9 mouse cellular contexts compared by ENCODE assay signal in the genomic region with DNA sequence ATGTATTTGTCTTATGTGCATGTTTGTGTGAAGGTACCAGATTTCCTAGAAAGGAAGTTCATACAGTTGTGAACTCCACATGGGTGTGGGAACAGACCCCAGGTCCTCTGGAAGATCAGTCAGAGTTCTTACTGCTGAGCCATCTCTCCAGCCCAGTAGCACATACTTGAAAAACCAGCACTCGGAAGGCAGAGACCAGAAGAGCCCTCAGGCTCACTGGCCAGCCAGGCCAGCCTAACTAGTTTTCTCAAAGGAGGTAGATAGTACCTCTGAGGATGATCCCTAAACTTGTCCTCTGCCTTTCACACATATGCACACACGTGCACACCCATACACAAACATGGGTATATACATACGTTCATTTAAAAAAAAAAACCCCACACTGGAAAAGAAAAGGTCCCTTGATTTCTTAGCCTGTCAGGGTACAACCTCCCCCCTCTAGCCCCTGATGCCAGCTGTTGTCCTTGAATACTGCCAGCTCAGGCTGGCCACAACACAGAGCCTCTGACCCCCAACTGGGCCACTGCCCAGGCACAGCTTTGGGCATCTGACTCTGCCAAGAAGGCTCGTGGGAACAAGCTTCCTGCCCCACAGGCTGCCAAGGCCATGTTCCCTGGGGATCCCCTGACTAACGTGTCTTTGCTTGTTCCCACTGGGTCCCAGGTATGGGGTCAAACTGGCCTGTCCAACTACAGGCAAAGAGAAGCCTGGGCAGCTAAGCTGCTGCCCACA. TPM values are rescaled to one million over a fixed set of nuclear protein-coding genes. Genes with fewer than 3 reads are reported as not detected.
DNase-seq lines count a peak whose midpoint lies in the region; ATAC-seq and TF ChIP-seq lines count a peak whose summit lies in the region.
"Had no signal": no experiment of that assay in that cellular context is flagged by ENCODE, and none has a peak within 500 bp of the region (broad histone marks: within the 10 kb centered on the region; RNA-seq: fewer than 3 reads in every experiment).

No protein-coding gene starts in this region.

- H3K27ac ChIP-seq in hindbrain, postnatal 0 days = no peak overlapping the region
- H3K27ac ChIP-seq in hindbrain, embryonic 14.5 days = no peak overlapping the region
- no peak overlapping the region for H3K27ac ChIP-seq in forebrain, embryonic 13.5 days
- H3K27ac ChIP-seq: macrophage had no signal

- H3K9ac ChIP-seq in hindbrain, postnatal 0 days (replicated peaks; ENCODE audit: low read length) = no peak overlapping the region
- H3K9ac ChIP-seq in hindbrain, embryonic 14.5 days = no peak overlapping the region
- H3K9ac ChIP-seq in forebrain, embryonic 13.5 days = no peak overlapping the region

- H3K4me1 ChIP-seq in hindbrain, postnatal 0 days (ENCODE audit: insufficient read depth, low read length) = peaks cover 6% of the 10 kb centered on the region; the same call in 1 of the 2 replicates
- 0 out of 2 replicates have a peak, but pooled peaks cover 6% of the 10 kb centered on the region for H3K4me1 ChIP-seq in hindbrain, embryonic 14.5 days (replicated peaks; ENCODE audit: control insufficient read depth, insufficient read depth, low read length)
- peaks cover 16% of the 10 kb centered on the region for H3K4me1 ChIP-seq in forebrain, embryonic 13.5 days

- WGBS in hindbrain, postnatal 0 days = 46% methylated on average over 5 of the region's 5 CpGs
- 72% methylated on average over 5 of the region's 5 CpGs for WGBS in hindbrain, embryonic 14.5 days
- 82% methylated on average over 5 of the region's 5 CpGs for WGBS in forebrain, embryonic 13.5 days

- no peak overlapping the region for H3K4me2 ChIP-seq in hindbrain, postnatal 0 days (ENCODE audit: low read depth, low read length)
- H3K4me2 ChIP-seq in hindbrain, embryonic 14.5 days (replicated peaks) = no peak overlapping the region
- no peak overlapping the region for H3K4me2 ChIP-seq in forebrain, embryonic 13.5 days

- H3K27me3 ChIP-seq in hindbrain, postnatal 0 days (ENCODE audit: insufficient read depth, low read length) = no peaks in the 10 kb centered on the region
- H3K27me3 ChIP-seq in hindbrain, embryonic 14.5 days (ENCODE audit: control insufficient read depth, insufficient read depth, low read length) = no peaks in the 10 kb centered on the region
- H3K27me3 ChIP-seq in forebrain, embryonic 13.5 days = no peaks in the 10 kb centered on the region

- DNase-seq in hindbrain, postnatal 0 days (ENCODE audit: low spot score) = peak; percentile 85
- no peak for DNase-seq in hindbrain, embryonic 14.5 days (ENCODE audit: low spot score)
- DNase-seq in adrenal gland, adult 2 months = peak; percentile 92
- peak; percentile 75 for DNase-seq in gastrocnemius, postnatal 10 days
- peak; percentile 71 to 74 for DNase-seq in layer of hippocampus, postnatal 36 days
- DNase-seq in skeletal muscle tissue, adult 2 months (ENCODE audit: low read depth, low spot score) = peak; percentile 86

- TF ChIP-seq CTCF in hindbrain, postnatal 0 days (IDR thresholded peaks at IDR 0.05; ENCODE audit: low read depth) = no peak

- no peak overlapping the region for H3K4me3 ChIP-seq in hindbrain, postnatal 0 days (ENCODE audit: low read length)
- no peak overlapping the region for H3K4me3 ChIP-seq in hindbrain, embryonic 14.5 days (replicated peaks; ENCODE audit: low read length)
- no peak overlapping the region for H3K4me3 ChIP-seq in forebrain, embryonic 13.5 days

- peak; percentile 73; the same call in 1 of the 2 replicates for ATAC-seq in hindbrain, postnatal 0 days
- no peak for ATAC-seq in hindbrain, embryonic 14.5 days (ENCODE audit: low FRiP score)
- ATAC-seq in forebrain, embryonic 13.5 days = no peak
- ATAC-seq in megakaryocyte-erythroid progenitor cell, adult 5-6 weeks (replicated peaks; ENCODE audit: low FRiP score, low TSS enrichment, poor library complexity, severe bottlenecking) = no peak

- H3K36me3 ChIP-seq in hindbrain, postnatal 0 days (ENCODE audit: insufficient read depth, low read length) = no peaks in the 10 kb centered on the region
- H3K36me3 ChIP-seq in hindbrain, embryonic 14.5 days (replicated peaks; ENCODE audit: control insufficient read depth, insufficient read depth) = no peaks in the 10 kb centered on the region
- no peaks in the 10 kb centered on the region for H3K36me3 ChIP-seq in forebrain, embryonic 13.5 days (ENCODE audit: poor library complexity, severe bottlenecking)

- H3K9me3 ChIP-seq in hindbrain, postnatal 0 days (ENCODE audit: low read length) = no peaks in the 10 kb centered on the region
- H3K9me3 ChIP-seq in hindbrain, embryonic 14.5 days (ENCODE audit: control insufficient read depth, low read length) = no peaks in the 10 kb centered on the region
- H3K9me3 ChIP-seq in forebrain, embryonic 13.5 days (replicated peaks) = no peaks in the 10 kb centered on the region

RNA-seq across cellular contexts. Expression of a gene that starts 21.5 kb away (rescaled TPM):
- total RNA-seq in hindbrain, postnatal 0 days (2014; rRNA removed) = 7.5 and 8.8 TPM in 2 replicates
- polyA plus RNA-seq in hindbrain, postnatal 0 days (2015; fragmentation: Nextera tagmentation; extraction: Ambion mirVana) = 2.7 and 3.3 TPM in 2 replicates
- 4.6 and 5.6 TPM in 2 replicates for polyA plus RNA-seq in hindbrain, embryonic 14.5 days (2014; fragmentation: Nextera tagmentation; extraction: Ambion mirVana)
- 10 to 100 TPM in 1 of 2 experiments, 1 to 10 TPM in 1; 6.7 to 12.0 TPM for total RNA-seq in adrenal gland, adult 2 months (2021)
- 5.9 TPM in 2 replicates for polyA plus RNA-seq in adrenal gland, adult 2 months (2012; rRNA removed)
- 10 to 100 TPM; 25.2 to 32.6 TPM for total RNA-seq in gastrocnemius, postnatal 10 days (2021)
- total RNA-seq in layer of hippocampus, postnatal 36 days (2021) = 1 to 10 TPM in 1 of 2 experiments, under 1 TPM in 1; 0.92 to 1.8 TPM
- 0.91 and 1.1 TPM in 2 replicates for polyA plus RNA-seq in forebrain, embryonic 13.5 days (2015; fragmentation: Nextera tagmentation; extraction: Ambion mirVana)
- 0.42 TPM in 1 of 2 replicates, not detected in the other for total RNA-seq in megakaryocyte-erythroid progenitor cell, adult 5-6 weeks (2014; fragmentation: Nextera tagmentation)
- not detected in 2 replicates for total RNA-seq in megakaryocyte-erythroid progenitor cell, adult 5-6 weeks (2017)
- polyA plus RNA-seq: macrophage had no signal

RNA-seq across cellular contexts. Expression of a gene that starts 25.8 kb away (rescaled TPM):
- total RNA-seq in hindbrain, postnatal 0 days (2014; rRNA removed) = 9.0 and 11.1 TPM in 2 replicates
- polyA plus RNA-seq in hindbrain, postnatal 0 days (2015; fragmentation: Nextera tagmentation; extraction: Ambion mirVana) = 1.6 and 1.8 TPM in 2 replicates
- 3.8 and 4.0 TPM in 2 replicates for polyA plus RNA-seq in hindbrain, embryonic 14.5 days (2014; fragmentation: Nextera tagmentation; extraction: Ambion mirVana)
- 1 to 10 TPM; 5.1 to 6.4 TPM for total RNA-seq in adrenal gland, adult 2 months (2021)
- 2.7 TPM in 2 replicates for polyA plus RNA-seq in adrenal gland, adult 2 months (2012; rRNA removed)
- 1 to 10 TPM; 1.6 to 2.6 TPM for total RNA-seq in gastrocnemius, postnatal 10 days (2021)
- 1 to 10 TPM; 5.3 to 8.0 TPM for total RNA-seq in layer of hippocampus, postnatal 36 days (2021)
- polyA plus RNA-seq in forebrain, embryonic 13.5 days (2015; fragmentation: Nextera tagmentation; extraction: Ambion mirVana) = 1.0 and 1.5 TPM in 2 replicates
- 0.32 and 6.0 TPM in 2 replicates for total RNA-seq in megakaryocyte-erythroid progenitor cell, adult 5-6 weeks (2014; fragmentation: Nextera tagmentation)
- total RNA-seq in megakaryocyte-erythroid progenitor cell, adult 5-6 weeks (2017) = 6.8 and 35.8 TPM in 2 replicates

RNA-seq across cellular contexts. Expression of a gene that starts 44.0 kb away (rescaled TPM):
- total RNA-seq in hindbrain, postnatal 0 days (2014; rRNA removed) = 0.93 and 1.2 TPM in 2 replicates
- 0.66 and 0.73 TPM in 2 replicates for polyA plus RNA-seq in hindbrain, postnatal 0 days (2015; fragmentation: Nextera tagmentation; extraction: Ambion mirVana)
- polyA plus RNA-seq in hindbrain, embryonic 14.5 days (2014; fragmentation: Nextera tagmentation; extraction: Ambion mirVana) = 1.1 and 1.2 TPM in 2 replicates
- total RNA-seq in adrenal gland, adult 2 months (2021) = under 1 TPM; 0.43 to 0.52 TPM
- 0.43 and 1.2 TPM in 2 replicates for polyA plus RNA-seq in adrenal gland, adult 2 months (2012; rRNA removed)
- under 1 TPM; 0.09 to 0.18 TPM for total RNA-seq in gastrocnemius, postnatal 10 days (2021)
- under 1 TPM; 0.51 to 0.65 TPM for total RNA-seq in layer of hippocampus, postnatal 36 days (2021)
- polyA plus RNA-seq in forebrain, embryonic 13.5 days (2015; fragmentation: Nextera tagmentation; extraction: Ambion mirVana) = 1.6 and 2.1 TPM in 2 replicates
- total RNA-seq in megakaryocyte-erythroid progenitor cell, adult 5-6 weeks (2014; fragmentation: Nextera tagmentation) = 0.89 and 1.4 TPM in 2 replicates
- 0.27 TPM in 1 of 2 replicates, not detected in the other for total RNA-seq in megakaryocyte-erythroid progenitor cell, adult 5-6 weeks (2017)

RNA-seq across cellular contexts. Expression of a gene that starts 51.8 kb away (rescaled TPM):
- total RNA-seq in hindbrain, postnatal 0 days (2014; rRNA removed) = 45.5 and 63.8 TPM in 2 replicates
- 176 and 181 TPM in 2 replicates for polyA plus RNA-seq in hindbrain, postnatal 0 days (2015; fragmentation: Nextera tagmentation; extraction: Ambion mirVana)
- 146 and 155 TPM in 2 replicates for polyA plus RNA-seq in hindbrain, embryonic 14.5 days (2014; fragmentation: Nextera tagmentation; extraction: Ambion mirVana)
- 10 to 100 TPM; 66.7 to 78.4 TPM for total RNA-seq in adrenal gland, adult 2 months (2021)
- 56.4 and 66.7 TPM in 2 replicates for polyA plus RNA-seq in adrenal gland, adult 2 months (2012; rRNA removed)
- 10 to 100 TPM; 53.5 to 55.3 TPM for total RNA-seq in gastrocnemius, postnatal 10 days (2021)
- total RNA-seq in layer of hippocampus, postnatal 36 days (2021) = 100 to 1,000 TPM in 1 of 2 experiments, 10 to 100 TPM in 1; 92.9 to 106 TPM
- 138 and 148 TPM in 2 replicates for polyA plus RNA-seq in forebrain, embryonic 13.5 days (2015; fragmentation: Nextera tagmentation; extraction: Ambion mirVana)
- 56.6 and 77.5 TPM in 2 replicates for total RNA-seq in megakaryocyte-erythroid progenitor cell, adult 5-6 weeks (2014; fragmentation: Nextera tagmentation)
- 39.5 and 52.9 TPM in 2 replicates for total RNA-seq in megakaryocyte-erythroid progenitor cell, adult 5-6 weeks (2017)

RNA-seq across cellular contexts. Expression of a gene that starts 52.1 kb away (rescaled TPM):
- 41.1 and 46.1 TPM in 2 replicates for total RNA-seq in hindbrain, postnatal 0 days (2014; rRNA removed)
- polyA plus RNA-seq in hindbrain, postnatal 0 days (2015; fragmentation: Nextera tagmentation; extraction: Ambion mirVana) = 600 and 645 TPM in 2 replicates
- 580 and 697 TPM in 2 replicates for polyA plus RNA-seq in hindbrain, embryonic 14.5 days (2014; fragmentation: Nextera tagmentation; extraction: Ambion mirVana)
- total RNA-seq in adrenal gland, adult 2 months (2021) = 100 to 1,000 TPM; 510 to 597 TPM
- polyA plus RNA-seq in adrenal gland, adult 2 months (2012; rRNA removed) = 58.5 and 60.0 TPM in 2 replicates
- total RNA-seq in gastrocnemius, postnatal 10 days (2021) = 100 to 1,000 TPM; 428 to 441 TPM
- 100 to 1,000 TPM; 261 to 262 TPM for total RNA-seq in layer of hippocampus, postnatal 36 days (2021)
- 803 and 1,001 TPM in 2 replicates for polyA plus RNA-seq in forebrain, embryonic 13.5 days (2015; fragmentation: Nextera tagmentation; extraction: Ambion mirVana)
- 1,595 and 1,825 TPM in 2 replicates for total RNA-seq in megakaryocyte-erythroid progenitor cell, adult 5-6 weeks (2014; fragmentation: Nextera tagmentation)
- total RNA-seq in megakaryocyte-erythroid progenitor cell, adult 5-6 weeks (2017) = 1,385 and 1,766 TPM in 2 replicates
